Comparison of ENCODE assay signal across 26 mouse cellular contexts in genomic region chr5:52636923-52637322, GRCm38 (mm10). TPM values are rescaled to one million over a fixed set of nuclear protein-coding genes. Genes with fewer than 3 reads are reported as not detected.
DNase-seq lines count a peak whose midpoint lies in the region; ATAC-seq and TF ChIP-seq lines count a peak whose summit lies in the region.
"Had no signal": no experiment of that assay in that cellular context is flagged by ENCODE, and none has a peak within 500 bp of the region (broad histone marks: within the 10 kb centered on the region; RNA-seq: fewer than 3 reads in every experiment).

No protein-coding gene starts in this region.

- no peaks in the 10 kb centered on the region for H3K27me3 ChIP-seq in forebrain, embryonic 11.5 days (ENCODE audit: control insufficient read depth, insufficient read depth, low read length)
- H3K27me3 ChIP-seq in forebrain, embryonic 12.5 days, result no peaks in the 10 kb centered on the region
- H3K27me3 ChIP-seq in kidney, embryonic 14.5 days (ENCODE audit: control insufficient read depth, insufficient read depth, low read length), result no peaks in the 10 kb centered on the region
- H3K27me3 ChIP-seq in kidney, adult 2 months (replicated peaks; ENCODE audit: control insufficient read depth, insufficient read depth, low read length), result no peaks in the 10 kb centered on the region
- no peaks in the 10 kb centered on the region for H3K27me3 ChIP-seq in G1E (ENCODE audit: insufficient read depth, low read length)
- H3K27me3 ChIP-seq in hindbrain, embryonic 13.5 days, result 0 out of 2 replicates have a peak, but pooled peaks cover 4% of the 10 kb centered on the region
- H3K27me3 ChIP-seq: CH12.LX; embryonic facial prominence, embryonic 13.5 days; embryonic facial prominence, embryonic 15.5 days; Patski had no signal

- no peak overlapping the region for H3K4me2 ChIP-seq in forebrain, embryonic 11.5 days (ENCODE audit: low read depth, low read length, severe bottlenecking)
- no peak overlapping the region for H3K4me2 ChIP-seq in forebrain, embryonic 12.5 days
- no peak overlapping the region for H3K4me2 ChIP-seq in kidney, embryonic 14.5 days (replicated peaks; ENCODE audit: low read depth, low read length)
- H3K4me2 ChIP-seq in hindbrain, embryonic 13.5 days, result no peak overlapping the region
- H3K4me2 ChIP-seq: embryonic facial prominence, embryonic 13.5 days; embryonic facial prominence, embryonic 15.5 days had no signal

- DNase-seq in forebrain, embryonic 11.5 days (ENCODE audit: low spot score), result peak; percentile 18
- DNase-seq in kidney, adult 2 months, result no peak
- no peak for DNase-seq in G1E (ENCODE audit: low spot score)
- DNase-seq: adrenal gland, adult 8-10 months; adrenal gland, postnatal 14 days; adrenal gland, postnatal 36 days; B cell, adult 2 months; cerebellum, adult 11-12 months; cerebellum, adult 2 months; cerebellum, adult 9-10 months; cerebellum, postnatal 10 days; cerebellum, postnatal 25 days; embryo, embryonic 11 days had no signal

- no peaks in the 10 kb centered on the region for H3K9me3 ChIP-seq in forebrain, embryonic 11.5 days (ENCODE audit: control insufficient read depth, low read length)
- no peaks in the 10 kb centered on the region for H3K9me3 ChIP-seq in forebrain, embryonic 12.5 days
- H3K9me3 ChIP-seq in kidney, embryonic 14.5 days (ENCODE audit: control insufficient read depth, low read length), result no peaks in the 10 kb centered on the region
- no peaks in the 10 kb centered on the region for H3K9me3 ChIP-seq in G1E (replicated peaks)
- no peaks in the 10 kb centered on the region for H3K9me3 ChIP-seq in hindbrain, embryonic 13.5 days
- H3K9me3 ChIP-seq: embryonic facial prominence, embryonic 13.5 days; embryonic facial prominence, embryonic 15.5 days; forebrain, embryonic 10.5 days had no signal

- H3K4me1 ChIP-seq in forebrain, embryonic 11.5 days (replicated peaks; ENCODE audit: control insufficient read depth, insufficient read depth, low read length), result no peaks in the 10 kb centered on the region
- H3K4me1 ChIP-seq in forebrain, embryonic 12.5 days, result no peaks in the 10 kb centered on the region
- no peaks in the 10 kb centered on the region for H3K4me1 ChIP-seq in kidney, embryonic 14.5 days (ENCODE audit: control insufficient read depth, insufficient read depth, low read length)
- no peaks in the 10 kb centered on the region for H3K4me1 ChIP-seq in kidney, adult 2 months (ENCODE audit: control insufficient read depth, insufficient read depth, low read length)
- H3K4me1 ChIP-seq in G1E (ENCODE audit: insufficient read depth, low read depth, low read length), result peaks cover 54% of the 10 kb centered on the region
- no peaks in the 10 kb centered on the region for H3K4me1 ChIP-seq in hindbrain, embryonic 13.5 days (replicated peaks)
- H3K4me1 ChIP-seq: embryonic facial prominence, embryonic 13.5 days; embryonic facial prominence, embryonic 15.5 days; forebrain, embryonic 10.5 days had no signal

- WGBS in forebrain, embryonic 11.5 days, result 92% methylated on average over 6 of the region's 6 CpGs
- WGBS in forebrain, embryonic 12.5 days, result 89% methylated on average over 6 of the region's 6 CpGs
- WGBS in kidney, embryonic 14.5 days, result 77% methylated on average over 6 of the region's 6 CpGs
- WGBS in kidney, adult 2 months, result 75% methylated on average over 6 of the region's 6 CpGs
- 89% methylated on average over 6 of the region's 6 CpGs for WGBS in hindbrain, embryonic 13.5 days

- TF ChIP-seq POLR2A in kidney, adult 2 months (IDR thresholded peaks at IDR 0.05; ENCODE audit: low read depth, low read length), result no peak

- H3K27ac ChIP-seq in forebrain, embryonic 11.5 days (ENCODE audit: low read depth, low read length), result no peak overlapping the region
- H3K27ac ChIP-seq in forebrain, embryonic 12.5 days, result no peak overlapping the region
- no peak overlapping the region for H3K27ac ChIP-seq in kidney, embryonic 14.5 days (ENCODE audit: low read depth, low read length)
- H3K27ac ChIP-seq in kidney, adult 2 months (ENCODE audit: insufficient read depth, low read depth, low read length), result no peak overlapping the region
- no peak overlapping the region for H3K27ac ChIP-seq in hindbrain, embryonic 13.5 days
- H3K27ac ChIP-seq: embryonic facial prominence, embryonic 13.5 days; embryonic facial prominence, embryonic 15.5 days; forebrain, embryonic 10.5 days had no signal

- no peak overlapping the region for H3K4me3 ChIP-seq in forebrain, embryonic 11.5 days (ENCODE audit: low read depth, low read length)
- no peak overlapping the region for H3K4me3 ChIP-seq in forebrain, embryonic 12.5 days (replicated peaks)
- H3K4me3 ChIP-seq in kidney, embryonic 14.5 days (ENCODE audit: low read length), result no peak overlapping the region
- no peak overlapping the region for H3K4me3 ChIP-seq in kidney, adult 2 months (ENCODE audit: insufficient read depth, low read depth, low read length)
- peak overlapping the region; percentile 50; the same call in 1 of the 2 replicates for H3K4me3 ChIP-seq in G1E (ENCODE audit: low read depth, low read length)
- H3K4me3 ChIP-seq in hindbrain, embryonic 13.5 days, result no peak overlapping the region
- H3K4me3 ChIP-seq: embryonic facial prominence, embryonic 13.5 days; embryonic facial prominence, embryonic 15.5 days; erythroblast, embryonic 14.5 days; forebrain, embryonic 10.5 days had no signal

- no peak for ATAC-seq in forebrain, embryonic 11.5 days (replicated peaks; ENCODE audit: low FRiP score)
- ATAC-seq in forebrain, embryonic 12.5 days (ENCODE audit: low FRiP score), result no peak
- peak; percentile 35; the same call in 1 of the 2 replicates for ATAC-seq in kidney, embryonic 14.5 days (ENCODE audit: low FRiP score, low TSS enrichment)
- ATAC-seq in G1E (ENCODE audit: extremely low read depth, insufficient number of reproducible peaks, low FRiP score, poor library complexity, severe bottlenecking), result no peak
- no peak for ATAC-seq in hindbrain, embryonic 13.5 days (ENCODE audit: low FRiP score)
- ATAC-seq: activated CD4-positive, CD25-positive, alpha-beta regulatory T cell, adult 4 months; CD4-positive, CD25-positive, alpha-beta regulatory T cell, adult 4 months; forebrain, embryonic 14.5 days; forebrain, embryonic 16.5 days; Patski had no signal

- H3K36me3 ChIP-seq in forebrain, embryonic 11.5 days (ENCODE audit: control insufficient read depth, insufficient read depth, low read length), result no peaks in the 10 kb centered on the region
- H3K36me3 ChIP-seq in forebrain, embryonic 12.5 days (replicated peaks), result peaks cover 5% of the 10 kb centered on the region
- H3K36me3 ChIP-seq in kidney, embryonic 14.5 days (ENCODE audit: control insufficient read depth, insufficient read depth, low read length), result peaks cover 2% of the 10 kb centered on the region; the same call in 1 of the 2 replicates
- H3K36me3 ChIP-seq in kidney, adult 2 months (ENCODE audit: control insufficient read depth, insufficient read depth, low read length), result no peaks in the 10 kb centered on the region; the same call in 1 of the 2 replicates
- peaks cover 40% of the 10 kb centered on the region for H3K36me3 ChIP-seq in G1E (replicated peaks)
- peaks cover 8% of the 10 kb centered on the region for H3K36me3 ChIP-seq in hindbrain, embryonic 13.5 days

- H3K9ac ChIP-seq in forebrain, embryonic 11.5 days (ENCODE audit: low read length), result no peak overlapping the region
- no peak overlapping the region for H3K9ac ChIP-seq in forebrain, embryonic 12.5 days
- H3K9ac ChIP-seq in kidney, embryonic 14.5 days (ENCODE audit: low read depth, low read length), result no peak overlapping the region
- no peak overlapping the region for H3K9ac ChIP-seq in hindbrain, embryonic 13.5 days
- H3K9ac ChIP-seq: embryonic facial prominence, embryonic 13.5 days; embryonic facial prominence, embryonic 15.5 days had no signal

- no peak for TF ChIP-seq CTCF in kidney, adult 2 months (conservative IDR thresholded peaks at IDR 0.05; ENCODE audit: insufficient read depth, insufficient read length, low read depth, low read length)
- TF ChIP-seq CTCF in G1E (IDR thresholded peaks at IDR 0.05; ENCODE audit: low read depth, low read length), result no peak

RNA-seq across cellular contexts. Expression of gene Sepsecs, which starts 32.6 kb away (rescaled TPM):
- 9.0 and 9.5 TPM in 2 replicates for polyA plus RNA-seq in forebrain, embryonic 11.5 days (2014; fragmentation: Nextera tagmentation; extraction: Ambion mirVana)
- polyA plus RNA-seq in forebrain, embryonic 12.5 days (2016; fragmentation: Nextera tagmentation; extraction: Ambion mirVana), result 9.1 and 9.7 TPM in 2 replicates
- polyA plus RNA-seq in kidney, embryonic 14.5 days (2014; fragmentation: Nextera tagmentation; extraction: Ambion mirVana), result 4.2 and 9.2 TPM in 2 replicates
- polyA plus RNA-seq in kidney, adult 2 months (2012; rRNA removed), result 10.5 and 11.9 TPM in 2 replicates
- total RNA-seq in G1E (2014; fragmentation: Nextera tagmentation) (34.5 and 39.6 TPM in 2 replicates), G1E (2017) (37.8 and 43.3 TPM in 2 replicates)
- polyA plus RNA-seq in G1E (2012), result 1.5 and 1.9 TPM in 2 replicates
- 7.0 and 7.6 TPM in 2 replicates for polyA plus RNA-seq in hindbrain, embryonic 13.5 days (2015; fragmentation: Nextera tagmentation; extraction: Ambion mirVana)
